Mouse (Mus musculus) naive thymus-derived CD4-positive, alpha-beta T cell, adult 2 months (primary cell): ENCODE measurements at regions not wholly inside any gene's neighbourhood (a gene's known extent, or its start where the extent isn't known, plus 50 kb on each side); places are given as distances from the start of the nearest gene placed in this dataset.
A peak's percentile ranks its signal among the peaks of the same experiment; 100 is the strongest.

Experiments used
- DNase-seq: peaks from one replicate; pipeline ENCODE4 v3.0.0-alpha.2; 2011; ENCODE audit warnings: low read depth

DNA sequence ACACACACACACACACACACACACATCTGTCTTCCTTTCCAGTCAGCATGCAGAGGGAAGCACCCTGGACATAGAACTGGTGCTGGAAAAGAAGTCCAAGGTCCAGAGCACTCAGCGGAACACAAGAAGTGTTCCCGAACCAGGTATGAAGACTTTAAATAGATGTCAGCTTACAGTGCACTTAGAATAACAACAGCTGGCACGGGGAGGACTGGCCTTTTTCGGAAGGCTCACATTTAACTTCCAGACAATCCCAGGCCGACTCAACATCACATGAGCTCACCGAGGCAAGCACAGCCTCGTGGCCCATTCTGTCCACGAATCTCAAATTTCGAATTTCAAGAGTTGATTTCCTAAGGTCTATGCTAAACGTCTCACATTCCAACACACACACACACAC lies 70.9 kb upstream of the Slc25a33 start:
- no peak for DNase-seq

DNA sequence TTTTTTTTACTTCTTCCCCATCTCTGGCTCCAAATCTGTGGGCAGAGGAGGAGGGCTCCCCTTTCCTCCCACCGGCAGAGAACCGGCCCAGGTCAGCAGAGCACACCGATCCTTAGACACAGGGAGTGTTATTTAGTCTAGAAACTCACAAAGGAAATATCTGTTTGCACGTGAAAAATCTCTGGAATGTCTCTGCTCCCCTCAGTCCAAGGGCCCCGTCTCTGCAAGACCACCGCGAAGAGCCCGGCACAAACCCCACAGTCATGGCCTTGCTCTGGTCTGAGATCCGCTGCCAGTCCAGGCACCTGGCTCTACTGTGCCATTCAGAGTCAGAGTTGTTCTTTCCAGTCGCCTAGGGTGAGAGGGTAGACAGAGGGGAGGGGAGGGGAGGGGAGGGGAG lies 69.7 kb upstream of the Slc25a33 start:
- no peak for DNase-seq

DNA sequence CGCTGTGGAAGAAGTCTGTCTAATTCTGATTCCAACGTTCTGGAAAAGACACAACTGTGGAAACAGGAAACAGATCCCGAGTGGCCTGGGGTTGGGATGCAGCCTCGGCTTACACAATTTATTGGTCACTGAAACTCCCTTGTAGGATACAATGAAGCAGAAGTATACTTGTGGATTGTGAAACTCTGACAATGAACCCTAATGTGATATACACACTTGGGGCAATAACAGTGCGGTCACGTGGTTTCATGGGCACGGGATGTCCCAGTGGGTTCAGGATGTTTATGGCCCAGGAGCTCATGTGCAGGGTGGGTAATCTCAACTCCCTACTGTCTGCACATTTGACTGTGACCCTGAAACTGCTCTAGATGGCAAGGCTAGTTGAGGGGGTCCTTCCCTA lies 68.8 kb upstream of the Slc25a33 start:
- no peak for DNase-seq

DNA sequence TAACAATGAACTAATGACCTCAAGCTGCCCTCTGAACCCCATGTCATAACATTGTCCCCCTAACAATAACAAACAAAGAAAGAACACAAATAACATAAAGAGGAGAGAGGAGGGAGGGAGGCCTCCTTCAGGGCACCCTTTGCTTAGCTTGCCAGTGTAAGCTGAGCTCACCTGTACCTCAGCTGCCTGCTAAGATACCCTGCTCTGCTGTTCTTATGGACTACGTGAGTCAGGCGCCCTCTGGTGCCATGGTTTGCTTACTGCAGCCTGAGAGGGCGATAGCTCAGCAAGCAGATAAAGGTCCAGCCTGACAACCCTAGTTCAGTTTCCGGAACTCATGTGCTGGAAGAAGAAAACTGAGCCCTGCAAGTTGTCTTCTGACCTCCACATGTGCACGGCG lies 67.8 kb upstream of the Slc25a33 start:
- peak; percentile 63 for DNase-seq

DNA sequence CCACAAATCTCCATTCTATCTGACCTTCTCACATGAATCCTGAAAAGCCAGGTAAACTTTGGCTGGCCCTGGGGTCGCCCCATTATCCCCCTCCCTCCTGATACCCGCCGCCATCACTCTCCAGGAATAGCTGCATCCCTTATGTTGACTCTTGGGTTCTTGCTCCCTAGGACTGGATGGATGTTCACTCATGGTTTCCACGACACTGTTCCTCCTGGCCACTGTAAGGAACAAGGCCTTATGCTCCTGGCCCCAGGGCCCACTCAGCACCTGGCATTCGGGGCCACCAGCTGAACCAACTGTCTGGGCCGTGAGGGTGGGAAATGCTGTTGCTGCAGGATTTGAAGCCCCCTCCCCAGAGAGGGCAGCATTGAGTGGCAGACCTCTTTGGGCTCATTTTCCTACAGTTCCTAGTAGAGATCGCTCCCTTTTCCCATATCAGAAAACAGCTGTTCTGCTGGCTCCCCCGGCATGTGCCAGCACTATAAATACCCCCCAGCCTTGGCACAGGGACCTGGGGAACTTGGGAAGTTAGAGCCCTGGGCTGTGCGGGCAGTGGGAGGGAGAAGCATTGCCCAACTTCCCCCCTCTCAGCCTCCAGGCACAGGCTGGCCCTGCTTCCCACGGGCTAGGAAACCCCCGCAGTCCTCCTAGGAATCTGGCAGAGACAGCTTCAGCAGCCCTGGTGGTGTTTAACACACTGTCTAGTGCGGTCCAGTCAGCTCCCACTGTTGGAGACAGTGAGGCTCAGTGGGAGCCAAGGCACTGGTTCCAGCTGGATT lies 66.6 kb upstream of the Slc25a33 start:
- no peak for DNase-seq

DNA sequence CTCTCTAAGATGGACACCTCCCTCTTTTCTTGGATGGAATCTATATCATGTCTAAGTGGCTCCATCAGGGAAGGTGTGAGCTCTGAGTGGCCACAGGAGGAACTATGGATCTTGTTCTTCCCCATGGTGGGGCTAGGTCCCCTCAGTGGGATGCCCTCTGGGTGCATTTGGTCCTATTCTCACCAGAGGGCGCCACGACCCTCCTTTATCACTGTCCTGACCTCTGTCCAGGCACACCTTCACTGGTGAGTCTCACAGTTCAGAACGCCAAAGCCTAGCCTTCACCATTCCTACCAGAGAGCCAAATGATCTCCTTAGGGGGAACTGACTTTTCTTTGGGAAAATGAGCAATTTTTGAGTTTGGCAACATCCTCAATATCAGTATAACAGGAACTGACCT lies 64.6 kb upstream of the Slc25a33 start:
- peak; percentile 72 for DNase-seq

DNA sequence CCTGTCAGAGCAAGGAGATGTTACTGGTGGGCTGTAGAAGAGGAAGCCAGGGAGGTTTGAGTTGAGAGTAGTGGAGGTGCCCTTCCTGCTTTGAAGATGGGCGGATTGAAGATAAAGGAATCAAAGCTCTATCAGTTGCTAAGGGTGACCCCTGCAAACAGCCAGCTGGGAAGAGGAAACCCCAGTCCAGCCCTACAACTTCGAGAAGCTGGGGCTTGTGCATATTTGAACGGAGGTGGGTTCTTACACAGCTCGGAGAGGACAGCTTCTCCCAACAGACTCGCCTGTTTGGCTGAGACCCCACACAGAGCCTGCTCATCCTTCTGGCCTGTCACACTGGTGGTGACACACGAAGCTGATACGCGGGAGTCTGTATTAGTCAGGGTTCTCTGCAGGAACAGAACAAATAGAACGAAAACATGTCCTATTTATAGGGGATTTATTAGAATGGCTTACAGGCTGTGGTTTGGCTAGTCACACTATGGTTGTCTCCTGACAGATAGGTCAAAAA lies 60.6 kb upstream of the Slc25a33 start:
- DNase-seq: no peak

DNA sequence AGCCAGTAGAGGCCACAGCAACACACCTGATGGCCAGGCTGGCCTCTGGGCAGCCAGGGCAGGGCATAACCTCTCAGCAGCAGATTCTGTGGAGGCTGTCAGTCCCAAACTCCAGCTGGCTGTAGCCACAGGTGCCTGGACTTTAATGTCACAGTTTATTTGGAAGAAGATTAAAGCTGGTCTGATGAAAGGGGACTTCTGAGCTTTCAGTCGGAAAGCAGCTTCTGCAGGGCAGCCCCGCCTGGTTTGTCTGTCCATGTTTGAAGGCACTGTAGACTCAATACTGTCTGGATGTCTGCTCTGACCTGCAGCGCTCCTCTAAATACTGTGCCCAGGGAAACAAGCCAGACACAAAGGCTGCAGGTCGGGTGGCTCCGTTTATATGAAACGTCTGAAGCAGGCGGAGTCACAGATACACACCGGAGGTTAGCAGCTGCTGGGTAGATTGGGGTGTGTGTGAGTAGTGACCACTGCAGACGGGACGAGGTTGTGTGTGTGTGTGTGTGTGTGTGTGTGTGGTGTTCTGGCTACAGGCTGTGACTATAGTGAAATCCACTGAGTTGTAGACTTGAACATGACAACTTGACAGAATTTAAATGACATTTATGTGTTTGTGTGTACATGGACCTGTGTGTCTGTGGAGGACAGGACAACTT lies 58.5 kb upstream of the Slc25a33 start:
- DNase-seq: no peak

DNA sequence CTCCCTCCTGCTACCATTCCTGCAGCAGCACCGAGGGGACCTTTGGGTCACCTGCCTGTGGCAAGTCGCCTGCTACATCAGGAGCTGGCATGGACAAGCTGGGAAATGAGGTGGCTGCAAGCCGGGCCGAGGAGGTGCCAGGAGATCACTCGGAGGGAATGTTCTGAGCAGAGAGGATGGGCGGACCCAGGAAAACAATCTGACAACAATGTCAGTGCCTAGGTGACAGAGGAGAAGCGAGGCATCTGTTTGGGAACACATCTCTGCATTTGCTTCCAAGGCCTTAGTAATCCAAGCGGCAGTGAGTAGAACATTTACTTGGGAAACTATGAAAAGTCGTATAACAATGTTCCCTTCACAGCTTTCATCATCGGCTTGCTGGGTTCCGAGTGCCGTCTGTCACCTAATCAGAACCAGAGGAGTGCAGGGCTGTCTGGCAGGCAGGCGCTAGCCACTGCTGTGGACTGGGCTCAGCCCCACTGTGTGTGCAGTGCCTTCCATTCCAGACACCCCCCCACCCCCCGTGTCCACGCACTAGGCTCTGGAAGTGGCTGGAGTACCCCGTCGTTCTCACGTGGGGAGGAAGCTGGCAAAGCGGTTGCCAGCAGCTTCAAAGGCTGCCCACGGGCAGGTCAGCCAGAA lies 56.6 kb upstream of the Slc25a33 start:
- no peak for DNase-seq

DNA sequence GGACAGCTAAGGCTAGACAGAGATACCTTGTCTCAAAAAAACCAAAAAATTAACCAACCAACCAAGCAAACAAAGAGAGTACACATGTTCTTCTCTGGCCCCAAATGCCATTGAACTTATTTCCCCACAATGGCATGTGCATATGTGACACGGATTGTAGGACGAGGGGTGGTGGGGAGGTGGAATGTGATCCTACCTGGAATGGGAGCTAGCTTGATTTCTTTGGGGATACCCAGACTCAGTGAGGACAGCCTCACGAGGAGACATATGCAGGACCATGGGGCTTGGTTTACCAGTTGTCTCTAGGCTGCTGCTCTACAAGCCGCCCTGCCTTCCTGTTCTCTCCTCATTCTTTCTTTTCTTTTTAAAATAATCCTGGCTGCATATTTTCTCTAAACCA lies 55.9 kb upstream of the Slc25a33 start:
- DNase-seq: no peak

DNA sequence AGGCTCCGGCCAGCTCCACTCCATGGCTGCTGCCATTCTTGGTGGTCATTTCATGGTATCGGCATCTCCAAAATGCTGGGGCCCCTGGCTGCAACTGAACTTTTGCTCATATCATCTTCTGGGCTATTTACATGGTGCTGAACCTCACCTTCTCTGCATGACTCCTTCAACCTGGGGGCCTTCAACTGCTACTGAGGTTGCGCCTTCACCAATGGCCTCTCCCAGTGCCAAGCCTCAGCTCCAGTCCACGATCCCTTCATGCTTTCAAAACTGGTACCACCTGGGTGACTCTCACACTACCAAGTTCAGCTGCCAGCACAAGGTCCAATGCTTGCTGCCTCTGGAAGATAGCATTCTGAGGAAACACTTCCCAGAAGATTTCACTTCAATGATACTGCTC lies 53.7 kb upstream of the Slc25a33 start:
- no peak for DNase-seq
